Mouse (Mus musculus) A20 (cell line): ENCODE results near the gene Anxa3.
A peak's percentile ranks its signal among the peaks of the same experiment; 100 is the strongest.

Source experiments
- DNase-seq: peaks from one replicate; pipeline ENCODE4 v3.0.0-alpha.2; 2011; ENCODE audit warnings: low read depth, low spot score

Anxa3 gene

GRCm38 (mm10) chr5:96792936-96793718 lies at the start of gene Anxa3:
Gene Anxa3 (plus strand): TSS chr5:96793339.
- DNase-seq = no peak

GRCm38 (mm10) chr5:96747195-96747984 lies 45.7 kb upstream of the Anxa3 start:
- no peak for DNase-seq

DNA sequence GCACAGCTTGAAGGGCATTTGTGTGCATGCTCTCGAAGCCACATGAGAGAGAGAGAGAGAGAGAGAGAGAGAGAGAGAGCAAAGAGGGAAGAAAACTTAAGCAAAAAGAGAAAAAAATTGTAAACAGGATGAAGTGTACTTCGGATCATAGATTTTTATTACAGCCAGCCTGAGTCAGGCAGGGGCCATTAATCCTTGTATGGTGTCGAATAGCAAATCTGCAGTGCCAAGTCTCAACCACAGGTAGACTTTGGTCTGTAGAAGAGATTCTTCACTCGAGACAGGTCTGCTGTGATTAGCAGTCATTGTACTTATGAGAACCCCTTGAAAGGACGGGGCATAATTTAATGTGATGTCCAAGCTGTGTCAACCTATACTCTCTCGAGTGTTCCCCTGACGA lies 35.5 kb upstream of the Anxa3 start:
- no peak for DNase-seq

GRCm38 (mm10) chr5:96762021-96762420 lies 31.1 kb upstream of the Anxa3 start:
- peak; percentile 6 for DNase-seq

DNA sequence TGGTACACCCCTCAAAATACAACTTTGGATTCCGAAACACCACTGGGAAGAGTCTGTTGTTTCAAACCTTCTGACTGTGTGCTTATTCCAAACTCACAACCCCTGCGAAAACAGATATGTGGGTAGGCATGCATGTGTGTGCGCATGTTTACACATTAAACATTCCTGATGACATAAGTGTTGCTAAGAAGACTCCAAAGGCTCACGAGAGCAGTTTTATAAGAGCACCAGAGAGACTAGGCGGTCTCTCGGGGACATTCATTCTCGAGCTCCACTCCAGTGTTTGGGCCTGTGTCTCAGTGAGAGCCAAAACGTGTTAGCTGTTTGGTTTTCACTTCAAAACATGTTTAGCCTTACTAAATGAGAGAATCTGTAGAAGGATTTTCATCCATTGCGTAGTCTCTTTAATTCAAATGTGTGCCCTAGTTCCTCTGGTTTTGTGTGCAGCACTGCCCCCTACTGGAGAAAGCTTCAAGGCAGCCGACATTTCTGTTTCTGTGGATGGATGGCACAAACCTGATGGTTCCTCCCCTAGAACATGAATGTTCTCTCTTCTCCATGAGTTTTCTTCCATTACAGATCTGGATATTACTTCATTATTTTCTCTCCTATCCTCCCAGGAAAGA lies 24.2 kb upstream of the Anxa3 start:
- peak; percentile 54 for DNase-seq

- DNase-seq = no peak
Measured at GRCm38 (mm10) chr5:96783506-96784288, 9.4 kb upstream of the Anxa3 start.

DNA sequence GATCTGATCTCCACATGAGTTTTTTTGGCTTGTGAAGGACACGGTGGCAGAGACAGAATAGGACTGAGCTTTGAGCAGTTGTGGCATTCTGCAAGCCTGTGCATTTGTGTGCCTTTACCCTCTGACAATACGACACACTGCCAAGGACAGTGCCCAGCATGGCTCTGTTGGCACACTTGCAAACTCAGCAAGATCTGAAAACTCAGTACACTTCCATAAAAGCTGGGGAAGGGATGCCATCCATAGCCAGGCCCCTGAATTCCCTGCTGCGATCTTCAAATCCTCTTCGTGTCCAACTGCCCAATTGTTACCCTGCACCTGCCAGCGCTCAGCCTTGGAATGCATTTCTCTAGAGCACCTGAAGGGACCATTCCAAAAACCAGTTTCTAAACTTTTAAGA lies 8.0 kb upstream of the Anxa3 start:
- no peak for DNase-seq

- no peak for DNase-seq
Measured at GRCm38 (mm10) chr5:96792422-96792821, 717 bp upstream of the Anxa3 start.

GRCm38 (mm10) chr5:96793953-96794635 lies 955 bp downstream of the Anxa3 start:
- no peak for DNase-seq

- no peak for DNase-seq
Measured at GRCm38 (mm10) chr5:96795752-96796151, 2.6 kb downstream of the Anxa3 start.

DNA sequence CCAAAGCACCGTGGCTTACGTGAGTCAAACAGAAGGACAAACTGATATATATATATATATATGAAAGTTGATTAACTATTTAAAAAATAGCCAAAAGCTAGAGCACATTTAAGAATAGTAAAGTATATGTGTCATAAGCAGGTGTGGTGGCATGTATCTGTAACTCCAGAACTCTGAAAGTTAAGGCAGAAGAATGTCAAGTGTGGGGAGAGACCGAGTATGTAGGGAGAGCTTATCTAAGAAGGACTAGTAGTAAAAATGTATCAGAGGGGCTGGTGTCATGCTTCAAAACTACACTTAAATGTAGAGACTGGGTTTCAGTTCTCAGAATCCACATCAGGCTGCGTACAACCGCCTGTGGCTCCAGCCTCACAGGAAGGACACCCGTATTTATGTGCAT lies 4.3 kb downstream of the Anxa3 start:
- DNase-seq = no peak

DNA sequence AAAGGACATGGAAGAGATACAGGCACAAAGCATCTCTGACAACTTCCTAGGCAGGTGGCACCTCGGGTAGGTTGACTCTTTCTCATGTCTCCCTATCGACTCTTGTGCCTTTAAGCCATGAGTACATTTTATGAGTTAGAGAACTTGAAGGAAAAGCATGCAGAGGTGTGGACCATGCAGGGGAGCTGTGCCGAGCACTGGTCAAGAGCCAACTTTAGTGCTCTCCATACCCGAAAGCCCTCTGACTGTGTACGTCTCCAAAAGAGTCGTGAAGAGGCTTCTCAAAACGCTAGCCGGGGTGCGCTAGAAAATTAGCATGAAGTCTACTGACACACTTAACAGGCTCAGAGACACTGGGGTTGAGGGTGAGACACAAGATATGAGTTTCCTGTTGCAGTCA lies 6.0 kb downstream of the Anxa3 start:
- no peak for DNase-seq

DNA sequence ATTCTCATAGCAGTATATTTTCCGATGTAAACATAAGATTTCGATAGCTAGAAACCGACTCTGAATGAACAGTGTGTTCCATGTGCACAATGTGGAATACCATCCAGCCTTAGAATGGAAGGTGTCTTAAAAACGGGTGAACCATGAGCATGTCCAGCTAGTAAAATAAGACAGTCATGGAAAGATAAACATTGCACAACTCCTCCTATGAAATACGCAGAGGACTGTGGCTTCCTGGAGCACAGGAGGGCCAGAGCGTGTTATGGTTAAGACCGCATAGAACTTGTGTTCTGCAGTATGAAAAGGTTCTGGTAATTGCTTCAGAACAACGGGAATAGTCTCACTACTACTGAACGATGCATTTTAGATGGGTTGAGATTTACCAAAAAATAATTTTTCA lies 6.8 kb downstream of the Anxa3 start:
- no peak for DNase-seq

DNA sequence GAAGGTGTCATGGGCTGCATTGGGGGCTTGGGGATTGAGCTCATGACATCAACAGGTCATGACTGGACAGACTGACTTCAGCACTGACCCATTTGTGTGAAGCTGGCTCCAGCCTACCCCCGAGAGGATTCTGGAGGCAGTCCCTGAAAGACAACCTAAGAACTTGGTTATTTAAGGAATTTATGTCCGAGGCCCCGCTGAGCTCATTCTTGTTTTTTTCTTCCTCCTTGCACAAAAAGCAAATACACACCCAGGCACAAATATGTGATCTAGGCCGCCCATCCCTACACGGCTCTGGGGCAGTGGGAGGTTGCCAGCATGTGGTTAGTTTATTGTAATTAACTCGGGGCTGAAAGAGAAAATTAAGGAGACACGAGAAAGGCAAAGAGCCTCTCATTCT lies 9.0 kb downstream of the Anxa3 start:
- DNase-seq = no peak

- no peak for DNase-seq
Measured at GRCm38 (mm10) chr5:96803091-96803490, 10.0 kb downstream of the Anxa3 start.

GRCm38 (mm10) chr5:96804304-96804703 lies 11.2 kb downstream of the Anxa3 start:
- no peak for DNase-seq

GRCm38 (mm10) chr5:96804813-96805212 lies 11.7 kb downstream of the Anxa3 start:
- no peak for DNase-seq

- no peak for DNase-seq
Measured at GRCm38 (mm10) chr5:96810620-96811019, 17.5 kb downstream of the Anxa3 start.

- DNase-seq = no peak
Measured at GRCm38 (mm10) chr5:96824769-96825327, 31.7 kb downstream of the Anxa3 start.

- DNase-seq = no peak
Measured at GRCm38 (mm10) chr5:96827176-96827575, 34.0 kb downstream of the Anxa3 start.

DNA sequence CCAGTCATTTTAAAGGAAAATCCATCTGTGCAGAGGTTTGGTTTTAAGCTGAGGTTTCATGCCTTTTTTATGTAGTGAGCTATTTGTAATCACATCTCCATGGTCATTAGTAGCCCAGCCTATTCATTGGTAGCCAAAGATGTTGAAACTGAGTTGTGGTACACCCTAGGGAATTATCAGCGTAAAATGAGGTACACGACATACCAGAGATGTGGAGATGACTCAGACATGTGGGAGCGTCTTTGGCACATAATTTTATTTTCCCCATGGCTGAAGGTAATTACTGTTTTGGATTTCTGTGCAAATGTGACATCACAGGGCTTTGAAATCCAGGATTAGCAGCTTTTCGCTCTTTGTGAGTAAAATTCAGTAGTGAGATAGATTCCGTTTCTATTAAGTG lies 41.2 kb downstream of the Anxa3 start:
- no peak for DNase-seq
